Mouse (Mus musculus): ENCODE data around the gene Def8.

GRCm38 (mm10) chr8:123452149-123452548 is 28.8 kb downstream of the Def8 start:
- TF ChIP-seq CTCF (IDR thresholded peaks at IDR 0.05; ENCODE audit: low read depth), result no peak
- 0 out of 2 replicates have a peak, but pooled peaks have one; percentile 10 for TF ChIP-seq EP300 (IDR thresholded peaks at IDR 0.05; ENCODE audit: low read depth)

Measured in liver, embryonic 14.5 days (tissue).